Mouse (Mus musculus) embryonic facial prominence, embryonic 10.5 days (tissue): ENCODE results near the gene Dennd4a. TPM values are rescaled to one million over a fixed set of nuclear protein-coding genes. Genes with fewer than 3 reads are reported as not detected.

Source experiments
- DNase-seq: peaks from one replicate; pipeline ENCODE4 v3.0.0-alpha.2; 2017; ENCODE audit warnings: low spot score
- H3K27ac ChIP-seq: fragments of 300-500 bp; sonication (generic); replicated peaks from 2 replicates; pipeline ENCODE4 v1.5.1; 2016; ENCODE audit warnings: mild to moderate bottlenecking
- H3K27me3 ChIP-seq: fragments of 300-500 bp; sonication (generic); replicated peaks from 2 replicates; pipeline ENCODE4 v1.6.1; 2016; ENCODE audit warnings: low read depth, mild to moderate bottlenecking; ENCODE audit not compliant: poor library complexity, severe bottlenecking
- H3K36me3 ChIP-seq: fragments of 300-500 bp; sonication (generic); replicated peaks from 2 replicates; pipeline ENCODE4 v1.6.1; 2016; ENCODE audit warnings: mild to moderate bottlenecking, moderate library complexity
- H3K4me1 ChIP-seq: fragments of 300-500 bp; sonication (generic); 2 replicates; pipeline ENCODE4 v1.6.1; 2016
- H3K4me3 ChIP-seq: fragments of 300-500 bp; sonication (generic); 2 replicates; pipeline ENCODE4 v1.5.1; 2016; ENCODE audit warnings: mild to moderate bottlenecking, moderate library complexity
- H3K9me3 ChIP-seq: fragments of 300-500 bp; sonication (generic); 2 replicates; pipeline ENCODE4 v1.6.1; 2016; ENCODE audit warnings: mild to moderate bottlenecking
- WGBS: fragments of 180-500 bp; shearing (Covaris S2); methylation state at CpG from one replicate; pipeline ENCODE4 v1.1.7; 2016; 5-methylcytosine and 5-hydroxymethylcytosine counted together
- polyA plus RNA-seq: library from polyadenylated mRNA; unstranded; fragments of >200 nt; fragmentation: Nextera tagmentation; extraction: Ambion mirVana; gene quantifications from 2 replicates; pipeline ENCODE4 v1.2.1, GENCODE M21; 2016

The Dennd4a gene
- polyA plus RNA-seq, 1 experiment from 2014 or later = 8.6 TPM

GRCm38 (mm10) chr9:64907441-64907840 lies 96.3 kb downstream of the Dennd4a start:
- Histone ChIP-seq H3K27ac (no peak overlapping the region), H3K9me3 (no peaks in the 10 kb centered on the region), H3K27me3 (no peaks in the 10 kb centered on the region), H3K4me3 (no peak overlapping the region), H3K36me3 (peaks cover 24% of the 10 kb centered on the region), H3K4me1 (no peaks in the 10 kb centered on the region)
- WGBS = 92% methylated on average over 3 of the region's 3 CpGs
- no peak for DNase-seq

GRCm38 (mm10) chr9:64913406-64913805 lies 102.3 kb downstream of the Dennd4a start:
- DNase-seq = no peak
- WGBS = 97% methylated on average over 4 of the region's 4 CpGs
- Histone ChIP-seq H3K27me3 (no peaks in the 10 kb centered on the region), H3K27ac (no peak overlapping the region), H3K4me3 (no peak overlapping the region), H3K36me3 (peaks cover 20% of the 10 kb centered on the region), H3K4me1 (peaks cover 1% of the 10 kb centered on the region; the same call in 1 of the 2 replicates), H3K9me3 (no peaks in the 10 kb centered on the region)

- no peaks in the 10 kb centered on the region for H3K27me3 ChIP-seq
- WGBS = 92% methylated on average over 2 of the region's 2 CpGs
- no peaks in the 10 kb centered on the region for H3K9me3 ChIP-seq
- DNase-seq = no peak
- H3K36me3 ChIP-seq = peaks cover 20% of the 10 kb centered on the region
- H3K4me3 ChIP-seq = no peak overlapping the region
- no peak overlapping the region for H3K27ac ChIP-seq
- peaks cover 4% of the 10 kb centered on the region; the same call in 1 of the 2 replicates for H3K4me1 ChIP-seq
Measured at GRCm38 (mm10) chr9:64913973-64914372, 102.8 kb downstream of the Dennd4a start.

GRCm38 (mm10) chr9:64914629-64915028 lies 103.5 kb downstream of the Dennd4a start:
- WGBS = 91% methylated on average over 4 of the region's 4 CpGs
- DNase-seq = no peak
- H3K9me3 ChIP-seq = no peaks in the 10 kb centered on the region
- no peak overlapping the region for H3K4me3 ChIP-seq
- no peaks in the 10 kb centered on the region for H3K27me3 ChIP-seq
- H3K4me1 ChIP-seq = peaks cover 4% of the 10 kb centered on the region; the same call in 1 of the 2 replicates
- no peak overlapping the region for H3K27ac ChIP-seq
- H3K36me3 ChIP-seq = peaks cover 18% of the 10 kb centered on the region

GRCm38 (mm10) chr9:64918560-64918959 lies 107.4 kb downstream of the Dennd4a start:
- Histone ChIP-seq H3K4me3 (peak overlapping the region; percentile 56), H3K27ac (peak overlapping the region; percentile 81), H3K9me3 (no peaks in the 10 kb centered on the region), H3K4me1 (peaks cover 4% of the 10 kb centered on the region; the same call in 1 of the 2 replicates), H3K27me3 (no peaks in the 10 kb centered on the region), H3K36me3 (peaks cover 4% of the 10 kb centered on the region)
- DNase-seq = peak; percentile 82
- WGBS = 30% methylated on average over 16 of the region's 16 CpGs

- H3K4me1 ChIP-seq = peaks cover 5% of the 10 kb centered on the region; the same call in 1 of the 2 replicates
- H3K36me3 ChIP-seq = no peaks in the 10 kb centered on the region
- DNase-seq = no peak
- no peak overlapping the region for H3K27ac ChIP-seq
- H3K4me3 ChIP-seq = no peak overlapping the region
- no peaks in the 10 kb centered on the region for H3K9me3 ChIP-seq
- 70% methylated on average over 5 of the region's 5 CpGs for WGBS
- H3K27me3 ChIP-seq = no peaks in the 10 kb centered on the region
Measured at GRCm38 (mm10) chr9:64925771-64926170, 114.6 kb downstream of the Dennd4a start.

GRCm38 (mm10) chr9:64926201-64926991 lies 115.3 kb downstream of the Dennd4a start:
- Histone ChIP-seq H3K36me3 (no peaks in the 10 kb centered on the region), H3K27me3 (no peaks in the 10 kb centered on the region), H3K4me3 (no peak overlapping the region), H3K27ac (no peak overlapping the region), H3K4me1 (peaks cover 9% of the 10 kb centered on the region), H3K9me3 (no peaks in the 10 kb centered on the region)
- no peak for DNase-seq
- WGBS = 84% methylated on average over 8 of the region's 8 CpGs

- H3K9me3 ChIP-seq = no peaks in the 10 kb centered on the region
- 0 out of 2 replicates have a peak, but pooled peaks cover 3% of the 10 kb centered on the region for H3K27me3 ChIP-seq
- H3K4me1 ChIP-seq = peaks cover 34% of the 10 kb centered on the region
- no peaks in the 10 kb centered on the region for H3K36me3 ChIP-seq
- no peak for DNase-seq
- no peak overlapping the region for H3K27ac ChIP-seq
- 85% methylated on average over 4 of the region's 4 CpGs for WGBS
- no peak overlapping the region for H3K4me3 ChIP-seq
Measured at GRCm38 (mm10) chr9:64930256-64930655, 119.1 kb downstream of the Dennd4a start.

- H3K27me3 ChIP-seq = 0 out of 2 replicates have a peak, but pooled peaks cover 11% of the 10 kb centered on the region
- H3K4me3 ChIP-seq = no peak overlapping the region
- H3K36me3 ChIP-seq = no peaks in the 10 kb centered on the region
- peak overlapping the region; percentile 3; the same call in 1 of the 2 replicates for H3K27ac ChIP-seq
- no peak for DNase-seq
- WGBS = 76% methylated on average over 7 of the region's 7 CpGs
- H3K4me1 ChIP-seq = peaks cover 33% of the 10 kb centered on the region
- no peaks in the 10 kb centered on the region for H3K9me3 ChIP-seq
Measured at GRCm38 (mm10) chr9:64931751-64932610, 120.8 kb downstream of the Dennd4a start.

GRCm38 (mm10) chr9:64934015-64934754 lies 123.0 kb downstream of the Dennd4a start:
- Histone ChIP-seq H3K9me3 (no peaks in the 10 kb centered on the region), H3K27ac (peak overlapping the region; percentile 74), H3K4me1 (peaks cover 33% of the 10 kb centered on the region), H3K36me3 (no peaks in the 10 kb centered on the region), H3K4me3 (peak overlapping the region; percentile 17), H3K27me3 (0 out of 2 replicates have a peak, but pooled peaks cover 11% of the 10 kb centered on the region)
- WGBS = 60% methylated on average over 15 of the region's 15 CpGs
- DNase-seq = peak; percentile 68

GRCm38 (mm10) chr9:64936508-64936907 lies 125.4 kb downstream of the Dennd4a start:
- Histone ChIP-seq H3K4me1 (peaks cover 28% of the 10 kb centered on the region), H3K9me3 (no peaks in the 10 kb centered on the region), H3K36me3 (no peaks in the 10 kb centered on the region), H3K27me3 (0 out of 2 replicates have a peak, but pooled peaks cover 11% of the 10 kb centered on the region), H3K27ac (0 out of 2 replicates have a peak overlapping the region, but pooled peaks have one; percentile 6), H3K4me3 (no peak overlapping the region)
- 5% methylated on average over 6 of the region's 6 CpGs for WGBS
- DNase-seq = peak; percentile 59

- Histone ChIP-seq H3K4me3 (no peak overlapping the region), H3K4me1 (peaks cover 21% of the 10 kb centered on the region), H3K27ac (no peak overlapping the region), H3K27me3 (peaks cover 13% of the 10 kb centered on the region; the same call in 1 of the 2 replicates), H3K36me3 (no peaks in the 10 kb centered on the region), H3K9me3 (no peaks in the 10 kb centered on the region)
- no peak for DNase-seq
- 63% methylated on average over 5 of the region's 5 CpGs for WGBS
Measured at GRCm38 (mm10) chr9:64937491-64937890, 126.4 kb downstream of the Dennd4a start.
